29 mouse cellular contexts compared by ENCODE assay signal in the genomic region with DNA sequence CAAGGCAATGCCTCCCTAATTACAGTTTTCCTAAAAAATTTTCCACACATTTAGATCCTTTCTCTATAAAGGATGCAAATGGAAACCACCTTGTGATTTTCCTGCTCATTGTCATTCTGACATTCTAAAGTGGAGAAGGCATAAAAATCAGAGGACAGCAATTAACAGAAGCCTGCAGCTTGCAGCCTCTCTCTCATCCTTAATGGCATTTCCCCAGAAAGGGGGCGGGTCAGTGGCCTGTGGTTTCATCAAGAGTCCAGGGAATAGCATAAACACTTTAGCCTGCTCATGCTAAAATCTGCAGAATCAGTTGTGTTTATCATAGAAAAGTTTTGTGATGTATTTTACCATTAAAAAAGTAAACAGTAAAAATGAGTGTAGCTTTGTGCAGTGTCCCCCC.
DNase-seq lines count a peak whose midpoint lies in the region; ATAC-seq and TF ChIP-seq lines count a peak whose summit lies in the region.
"Had no signal": no experiment of that assay in that cellular context is flagged by ENCODE, and none has a peak within 500 bp of the region (broad histone marks: within the 10 kb centered on the region; RNA-seq: fewer than 3 reads in every experiment).

No protein-coding gene starts in this region.

- H3K9ac ChIP-seq in embryonic facial prominence, embryonic 14.5 days (ENCODE audit: low read depth, low read length) = no peak overlapping the region
- H3K9ac ChIP-seq: forebrain, embryonic 13.5 days; heart, embryonic 12.5 days; hindbrain, embryonic 13.5 days; liver, embryonic 12.5 days; liver, postnatal 0 days; neural tube, embryonic 13.5 days had no signal

- no peak for TF ChIP-seq CTCF in brain, embryonic 14.5 days (IDR thresholded peaks at IDR 0.05; ENCODE audit: borderline replicate concordance, extremely low read depth, insufficient read depth, insufficient read length)

- no peaks in the 10 kb centered on the region for H3K27me3 ChIP-seq in embryonic facial prominence, embryonic 14.5 days (replicated peaks; ENCODE audit: control insufficient read depth, insufficient read depth, low read length)
- H3K27me3 ChIP-seq in embryonic facial prominence, embryonic 10.5 days (replicated peaks; ENCODE audit: low read depth, poor library complexity, severe bottlenecking) = no peaks in the 10 kb centered on the region
- H3K27me3 ChIP-seq: forebrain, embryonic 13.5 days; heart, embryonic 12.5 days; hindbrain, embryonic 13.5 days; liver, embryonic 12.5 days; neural tube, embryonic 13.5 days had no signal

- DNase-seq in embryonic facial prominence, embryonic 14.5 days (ENCODE audit: low spot score) = peak; percentile 29
- DNase-seq in embryonic facial prominence, embryonic 10.5 days (ENCODE audit: low spot score) = no peak
- peak; percentile 31 to 47 for DNase-seq in kidney, postnatal 4 days
- DNase-seq in kidney, adult 11 months = no peak
- peak; percentile 59 for DNase-seq in MN1 (ENCODE audit: low spot score)
- peak; percentile 28 for DNase-seq in brain, embryonic 14.5 days (ENCODE audit: low read depth)
- DNase-seq in urinary bladder, adult 18-20 months (ENCODE audit: low spot score in 2 of 2) = no peak
- no peak for DNase-seq in spleen, postnatal 10 days (ENCODE audit: low spot score in 2 of 2)
- DNase-seq: adrenal gland, adult 8-10 months; cerebellum, adult 18-20 months; gastrocnemius, adult 2 months; heart, adult 2 months; heart, postnatal 4 days; kidney, adult 2 months; layer of hippocampus, postnatal 36 days; left cerebral cortex, postnatal 4 days; liver, postnatal 0 days; lung, postnatal 14 days; right cerebral cortex, postnatal 25 days; thymus, postnatal 14 days had no signal

- H3K4me3 ChIP-seq in embryonic facial prominence, embryonic 14.5 days (ENCODE audit: low read depth, low read length) = no peak overlapping the region
- H3K4me3 ChIP-seq in embryonic facial prominence, embryonic 10.5 days = no peak overlapping the region
- H3K4me3 ChIP-seq: forebrain, embryonic 13.5 days; gastrocnemius, adult 2 months; heart, adult 2 months; heart, embryonic 12.5 days; hindbrain, embryonic 13.5 days; layer of hippocampus, adult 2 months; liver, embryonic 12.5 days; neural tube, embryonic 13.5 days had no signal

- no peaks in the 10 kb centered on the region for H3K4me1 ChIP-seq in embryonic facial prominence, embryonic 14.5 days (ENCODE audit: control insufficient read depth, insufficient read depth, low read length)
- peaks cover 9% of the 10 kb centered on the region for H3K4me1 ChIP-seq in embryonic facial prominence, embryonic 10.5 days
- H3K4me1 ChIP-seq: heart, embryonic 12.5 days; hindbrain, embryonic 13.5 days; liver, embryonic 12.5 days; neural tube, embryonic 13.5 days had no signal

- H3K9me3 ChIP-seq in embryonic facial prominence, embryonic 14.5 days (ENCODE audit: control insufficient read depth, low read length) = no peaks in the 10 kb centered on the region
- H3K9me3 ChIP-seq in embryonic facial prominence, embryonic 10.5 days = no peaks in the 10 kb centered on the region
- H3K9me3 ChIP-seq: forebrain, embryonic 13.5 days; heart, embryonic 12.5 days; hindbrain, embryonic 13.5 days; liver, embryonic 12.5 days; neural tube, embryonic 13.5 days had no signal

- WGBS in embryonic facial prominence, embryonic 14.5 days = 51% methylated on average over 1 of the region's 1 CpGs
- 56% methylated on average over 1 of the region's 1 CpGs for WGBS in embryonic facial prominence, embryonic 10.5 days

- no peak overlapping the region for H3K27ac ChIP-seq in embryonic facial prominence, embryonic 14.5 days (replicated peaks; ENCODE audit: low read depth, low read length)
- no peak overlapping the region for H3K27ac ChIP-seq in embryonic facial prominence, embryonic 10.5 days (replicated peaks)
- H3K27ac ChIP-seq: forebrain, embryonic 13.5 days; gastrocnemius, adult 2 months; heart, adult 2 months; hindbrain, embryonic 13.5 days; kidney, postnatal 0 days; layer of hippocampus, adult 2 months; liver, embryonic 12.5 days; neural tube, embryonic 13.5 days had no signal

- no peak for ATAC-seq in embryonic facial prominence, embryonic 14.5 days (ENCODE audit: low read depth)
- ATAC-seq: activated CD4-positive, CD25-positive, alpha-beta regulatory T cell, adult 4 months; forebrain, embryonic 13.5 days; liver, embryonic 12.5 days; liver, postnatal 0 days had no signal

- no peaks in the 10 kb centered on the region for H3K36me3 ChIP-seq in embryonic facial prominence, embryonic 14.5 days (ENCODE audit: control insufficient read depth, insufficient read depth, low read length)
- no peaks in the 10 kb centered on the region for H3K36me3 ChIP-seq in embryonic facial prominence, embryonic 10.5 days (replicated peaks)
- H3K36me3 ChIP-seq: heart, embryonic 12.5 days; hindbrain, embryonic 13.5 days; liver, embryonic 12.5 days; neural tube, embryonic 13.5 days had no signal

- TF ChIP-seq POLR2A in brain, embryonic 14.5 days (IDR thresholded peaks at IDR 0.05; ENCODE audit: borderline replicate concordance, extremely low read depth, insufficient read depth, insufficient read length, poor library complexity, severe bottlenecking) = no peak

- no peak overlapping the region for H3K4me2 ChIP-seq in embryonic facial prominence, embryonic 14.5 days (ENCODE audit: low read depth, low read length)
- H3K4me2 ChIP-seq: forebrain, embryonic 13.5 days; heart, embryonic 12.5 days; hindbrain, embryonic 13.5 days; liver, embryonic 12.5 days; midbrain, embryonic 11.5 days; neural tube, embryonic 13.5 days had no signal

Comparison
In these comparisons a context has a peak if more than half of its experiments do, and no peak if none do; other contexts are left out.
1. DNase-seq: peak in embryonic facial prominence, embryonic 14.5 days (single experiment), kidney, postnatal 4 days (2 of 2), MN1 (single experiment) and brain, embryonic 14.5 days (single experiment); none in embryonic facial prominence, embryonic 10.5 days (single experiment), kidney, adult 11 months (single experiment), urinary bladder, adult 18-20 months (0 of 2) and spleen, postnatal 10 days (0 of 2).